39 mouse cellular contexts compared by ENCODE assay signal in the genomic region with DNA sequence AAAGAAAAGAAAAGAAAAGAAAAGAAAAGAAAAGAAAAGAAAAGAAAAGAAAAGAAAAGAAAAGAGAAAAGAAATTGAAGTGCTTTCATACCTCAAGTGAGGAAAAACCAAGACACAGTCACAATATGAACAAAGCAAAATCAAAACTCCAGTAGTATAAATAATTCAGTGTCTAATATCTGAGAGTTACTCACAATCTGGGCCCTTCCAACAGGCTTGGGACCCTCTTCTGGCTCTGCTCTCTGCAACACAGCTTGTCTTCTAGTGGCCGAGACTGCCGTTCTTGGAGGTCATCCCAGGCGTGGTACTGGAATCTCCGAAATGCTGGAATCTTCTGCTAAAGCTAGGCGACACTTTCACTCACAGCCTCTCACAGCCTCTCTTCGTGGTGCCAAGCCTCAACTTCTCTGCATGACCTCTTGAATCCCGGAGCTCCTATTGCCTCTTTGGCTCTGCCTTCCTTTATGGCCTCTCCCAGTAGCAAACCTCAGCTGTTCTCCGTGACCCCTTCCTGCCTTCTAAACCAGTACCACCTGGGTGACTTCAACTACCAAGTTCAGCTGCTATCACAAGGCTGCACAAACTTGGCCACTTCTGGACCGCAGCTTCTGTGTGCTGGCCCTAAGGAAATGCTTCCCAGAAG. TPM values are rescaled to one million over a fixed set of nuclear protein-coding genes. Genes with fewer than 3 reads are reported as not detected.
DNase-seq lines count a peak whose midpoint lies in the region; ATAC-seq and TF ChIP-seq lines count a peak whose summit lies in the region.
"Had no signal": no experiment of that assay in that cellular context is flagged by ENCODE, and none has a peak within 500 bp of the region (broad histone marks: within the 10 kb centered on the region; RNA-seq: fewer than 3 reads in every experiment).

A gene (minus strand): TSS at position 437 of the 643 bp plus-strand sequence.

- H3K9ac ChIP-seq in midbrain, postnatal 0 days (replicated peaks; ENCODE audit: low read length, poor library complexity, severe bottlenecking), result no peak within 1 kb of the TSS
- H3K9ac ChIP-seq in heart, embryonic 11.5 days (ENCODE audit: low read depth, low read length), result no peak within 1 kb of the TSS
- H3K9ac ChIP-seq: embryonic facial prominence, embryonic 12.5 days; forebrain, embryonic 15.5 days; heart, embryonic 15.5 days; liver, embryonic 15.5 days; lung, embryonic 14.5 days; midbrain, embryonic 13.5 days had no signal

- H3K27me3 ChIP-seq in midbrain, postnatal 0 days (ENCODE audit: insufficient read depth, low read length), result no peaks in the 10 kb centered on the region
- no peaks in the 10 kb centered on the region for H3K27me3 ChIP-seq in heart, embryonic 11.5 days (ENCODE audit: control insufficient read depth, insufficient read depth, low read length)
- H3K27me3 ChIP-seq: embryonic facial prominence, embryonic 12.5 days; forebrain, embryonic 15.5 days; heart, embryonic 15.5 days; liver, embryonic 15.5 days; midbrain, embryonic 13.5 days had no signal

- H3K27ac ChIP-seq in midbrain, postnatal 0 days (ENCODE audit: low read depth, low read length), result no peak within 1 kb of the TSS
- no peak within 1 kb of the TSS for H3K27ac ChIP-seq in heart, embryonic 11.5 days (ENCODE audit: low read depth, low read length)
- H3K27ac ChIP-seq: embryonic facial prominence, embryonic 12.5 days; forebrain, embryonic 10.5 days; forebrain, embryonic 15.5 days; gastrocnemius, adult 2 months; heart, embryonic 15.5 days; liver, embryonic 15.5 days; midbrain, embryonic 13.5 days had no signal

- no peak within 1 kb of the TSS for H3K4me3 ChIP-seq in midbrain, postnatal 0 days (ENCODE audit: low read depth, low read length)
- no peak within 1 kb of the TSS for H3K4me3 ChIP-seq in heart, embryonic 11.5 days (ENCODE audit: low read depth, low read length)
- H3K4me3 ChIP-seq: embryonic facial prominence, embryonic 12.5 days; forebrain, embryonic 10.5 days; forebrain, embryonic 15.5 days; gastrocnemius, adult 2 months; heart, embryonic 15.5 days; liver, embryonic 15.5 days; megakaryocyte, embryonic 14.5 days; midbrain, embryonic 13.5 days had no signal

- no peaks in the 10 kb centered on the region for H3K4me1 ChIP-seq in midbrain, postnatal 0 days (ENCODE audit: insufficient read depth, low read length)
- H3K4me1 ChIP-seq in heart, embryonic 11.5 days (ENCODE audit: control insufficient read depth, insufficient read depth, low read length), result peaks cover 9% of the 10 kb centered on the region
- H3K4me1 ChIP-seq: embryonic facial prominence, embryonic 12.5 days; forebrain, embryonic 10.5 days; forebrain, embryonic 15.5 days; midbrain, embryonic 13.5 days had no signal

- no peaks in the 10 kb centered on the region for H3K36me3 ChIP-seq in midbrain, postnatal 0 days (ENCODE audit: insufficient read depth, low read length)
- no peaks in the 10 kb centered on the region for H3K36me3 ChIP-seq in heart, embryonic 11.5 days (ENCODE audit: control insufficient read depth, insufficient read depth, low read length)
- H3K36me3 ChIP-seq: embryonic facial prominence, embryonic 12.5 days; forebrain, embryonic 10.5 days; forebrain, embryonic 15.5 days; G1E; heart, embryonic 15.5 days; liver, embryonic 15.5 days; midbrain, embryonic 13.5 days had no signal

- H3K9me3 ChIP-seq in midbrain, postnatal 0 days (ENCODE audit: low read length), result no peaks in the 10 kb centered on the region
- H3K9me3 ChIP-seq in heart, embryonic 11.5 days (replicated peaks; ENCODE audit: control insufficient read depth, low read length), result no peaks in the 10 kb centered on the region
- H3K9me3 ChIP-seq: embryonic facial prominence, embryonic 12.5 days; forebrain, embryonic 15.5 days; heart, embryonic 15.5 days; liver, embryonic 15.5 days; megakaryocyte, embryonic 14.5 days; midbrain, embryonic 13.5 days had no signal

- ATAC-seq in CD4-positive, CD25-positive, alpha-beta regulatory T cell, adult 4 months, result peak; percentile 52
- 0 out of 2 replicates have a peak, but pooled peaks have one; percentile 6 for ATAC-seq in neutrophil, adult 5-6 weeks (ENCODE audit: extremely low read depth, insufficient number of reproducible peaks, low FRiP score, poor library complexity, severe bottlenecking)
- no peak for ATAC-seq in frontal cortex, adult (ENCODE audit: low TSS enrichment)
- no peak for ATAC-seq in midbrain, postnatal 0 days (ENCODE audit: low FRiP score)
- ATAC-seq in heart, embryonic 11.5 days (replicated peaks; ENCODE audit: insufficient number of reproducible peaks, low FRiP score, low TSS enrichment), result no peak
- ATAC-seq: forebrain, embryonic 15.5 days; hindbrain, embryonic 16.5 days; intestine, postnatal 0 days; midbrain, embryonic 13.5 days had no signal

- 87% methylated on average over 9 of the region's 9 CpGs for WGBS in midbrain, postnatal 0 days
- 82% methylated on average over 9 of the region's 9 CpGs for WGBS in heart, embryonic 11.5 days (ENCODE audit: insufficient replicate concordance)

- peak; percentile 59 for DNase-seq in CD4-positive helper T cell, adult 2 months (ENCODE audit: low read depth, low spot score)
- DNase-seq in induced T-regulatory cell, adult 2 months (ENCODE audit: low read depth), result peak; percentile 57
- DNase-seq in midbrain, postnatal 0 days (ENCODE audit: low spot score), result no peak
- DNase-seq: adrenal gland, postnatal 14 days; cerebellum, adult 11 months; cerebellum, adult 9-10 months; cerebellum, postnatal 36 days; embryo, embryonic 11 days; gastrocnemius, adult 2 months; gastrocnemius, postnatal 36 days; kidney, adult 9 months; kidney, postnatal 10 days; layer of hippocampus, adult 9-11 months; lung, embryonic 14.5 days; lung, postnatal 14 days; right cerebral cortex, adult 18-20 months; thymus, postnatal 36 days had no signal

- H3K4me2 ChIP-seq in midbrain, postnatal 0 days (ENCODE audit: low read depth, low read length, poor library complexity, severe bottlenecking), result no peak within 1 kb of the TSS
- H3K4me2 ChIP-seq in heart, embryonic 11.5 days, result no peak within 1 kb of the TSS
- H3K4me2 ChIP-seq: embryonic facial prominence, embryonic 12.5 days; forebrain, embryonic 15.5 days; heart, embryonic 15.5 days; liver, embryonic 15.5 days; lung, embryonic 14.5 days; midbrain, embryonic 13.5 days had no signal

- no peak for TF ChIP-seq CTCF in midbrain, postnatal 0 days (IDR thresholded peaks at IDR 0.05)

RNA-seq across cellular contexts. Expression of the gene that starts here (rescaled TPM):
- 1 to 10 TPM; 1.1 to 1.7 TPM for polyA plus RNA-seq in CD4-positive, CD25-positive, alpha-beta regulatory T cell, adult 4 months (2017; shearing (Covaris generic))
- total RNA-seq in neutrophil, adult 5-6 weeks (2017), result not detected in 2 replicates
- not detected in 2 replicates for total RNA-seq in midbrain, postnatal 0 days (2014; rRNA removed)
- polyA plus RNA-seq in midbrain, postnatal 0 days (2015; fragmentation: Nextera tagmentation; extraction: Ambion mirVana), result not detected in 2 replicates
- not detected in 2 replicates for polyA plus RNA-seq in heart, embryonic 11.5 days (2014; fragmentation: Nextera tagmentation; extraction: Ambion mirVana)
- total RNA-seq: adrenal gland, postnatal 14 days; gastrocnemius, adult 2 months; gastrocnemius, postnatal 36 days; heart, postnatal 25 days; left cerebral cortex, postnatal 14 days; liver, adult 2 months; monocyte, adult 5-6 weeks had no signal
- polyA plus RNA-seq: embryonic facial prominence, embryonic 12.5 days; forebrain, embryonic 10.5 days; forebrain, embryonic 15.5 days; G1E; heart, embryonic 15.5 days; hindbrain, embryonic 11.5 days; hindbrain, embryonic 16.5 days; intestine, postnatal 0 days; large intestine, adult 2 months; limb, embryonic 11.5 days; lung, embryonic 14.5 days; midbrain, embryonic 13.5 days; neural tube, embryonic 11.5 days had no signal

Comparison
In these comparisons a context has a peak if more than half of its experiments do, and no peak if none do; other contexts are left out.
1. Peak in ATAC-seq in neutrophil, adult 5-6 weeks; RNA of the gene not detected or under 1 TPM.